Mouse (Mus musculus) left cerebral cortex, postnatal 10 days (tissue): Measurements from ENCODE around the gene Fads6. TPM values are rescaled to one million over a fixed set of nuclear protein-coding genes. Genes with fewer than 3 reads are reported as not detected.

Experiments used
- DNase-seq, 2 experiments: peaks; one replicate each; pipeline ENCODE4 v3.0.0; 2021 to 2022; ENCODE audit warnings: low spot score in 2 of 2, mixed read lengths in 1 of 2; ENCODE audit errors: extremely low spot score in 1 of 2
- intact Hi-C: fragments of 180-260 bp; cut with DNase I; formaldehyde crosslinking; loops from one replicate; pipeline ENCODE4 v1.15.1; 2025
- total RNA-seq, 2 experiments: library from RNA; stranded (reverse); gene quantifications; 2 replicates each; pipeline ENCODE4 v1.2.3; 2021

The Fads6 gene
- 1 to 10 TPM; 6.5 to 6.8 TPM for total RNA-seq

DNA sequence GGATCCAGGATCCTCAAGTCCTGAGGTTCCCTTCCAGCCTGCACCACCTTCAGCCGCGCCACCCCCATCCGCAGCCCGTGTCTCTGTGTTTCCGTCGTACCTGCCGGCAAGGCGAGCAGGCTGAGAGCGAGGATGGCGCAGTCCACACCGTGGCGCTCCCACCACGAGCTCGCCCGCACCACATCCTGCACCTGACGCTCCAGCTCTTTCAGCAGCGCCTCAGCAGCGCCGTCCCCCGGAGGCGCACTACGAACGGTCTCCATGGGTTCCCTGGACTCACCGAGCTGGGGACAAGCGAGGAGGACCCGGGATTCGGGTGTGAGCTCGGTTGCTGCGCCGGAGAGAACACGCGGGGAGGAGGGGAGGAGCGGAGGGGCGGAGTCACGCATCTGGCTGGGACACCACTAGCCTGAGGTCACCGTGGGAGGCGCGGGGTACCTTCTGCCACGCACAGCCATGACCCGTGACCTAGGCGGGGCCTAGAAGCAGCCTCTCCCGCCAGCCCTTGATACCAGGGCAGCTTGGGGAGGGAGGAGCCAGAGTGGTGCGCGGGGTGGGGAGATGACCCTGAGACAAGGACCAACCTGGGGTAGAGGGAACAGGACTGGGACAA lies at the start of gene Fads6:
TSS of gene Fads6 (minus strand) at position 450 of the 613 bp plus-strand sequence.
- peak in 1 of 2 experiments; percentile 75 for DNase-seq
- intact Hi-C loops: no loop called here

DNA sequence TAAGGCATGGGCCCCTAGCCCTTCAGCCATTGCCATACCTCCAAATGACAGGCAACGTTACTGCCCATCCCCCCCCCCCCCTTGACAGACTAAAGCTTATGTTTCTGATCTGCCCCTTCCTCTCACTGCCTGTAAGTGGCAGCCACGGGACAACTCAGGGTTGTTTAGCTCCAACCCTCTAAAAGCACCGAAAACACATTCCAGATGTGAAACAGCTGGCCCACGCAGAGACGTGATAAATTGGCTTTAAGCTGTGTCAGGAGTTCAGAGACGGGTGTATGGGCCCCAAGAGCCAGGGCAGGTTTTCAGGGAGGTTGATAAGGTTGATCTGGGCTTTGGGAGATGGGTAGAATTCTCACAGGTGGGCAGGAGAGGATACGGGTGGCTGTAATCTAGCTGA lies 48.1 kb upstream of the Fads6 start:
- intact Hi-C loops: no loop called here
- no peak for DNase-seq

DNA sequence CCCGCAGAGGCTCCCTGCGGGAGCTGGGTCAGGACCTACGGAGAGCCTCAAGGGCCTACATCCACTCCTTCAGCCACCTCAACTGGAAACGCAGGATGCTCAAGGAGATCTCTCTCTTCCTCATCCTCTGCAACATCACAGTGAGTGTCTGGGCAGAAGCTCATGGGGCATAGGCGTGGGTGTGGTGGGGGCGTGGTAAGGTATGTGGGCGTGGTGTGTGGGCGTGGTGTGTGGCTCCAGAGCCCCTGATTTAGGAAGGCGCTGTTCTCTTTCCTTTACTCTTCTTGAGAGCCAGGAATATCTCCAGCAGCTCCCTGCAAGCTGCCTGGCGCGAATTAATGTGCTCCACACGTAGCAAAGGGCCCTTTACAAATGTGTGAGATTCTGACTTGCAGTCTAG lies 47.5 kb upstream of the Fads6 start:
- intact Hi-C loops: no loop called here
- DNase-seq: no peak

DNA sequence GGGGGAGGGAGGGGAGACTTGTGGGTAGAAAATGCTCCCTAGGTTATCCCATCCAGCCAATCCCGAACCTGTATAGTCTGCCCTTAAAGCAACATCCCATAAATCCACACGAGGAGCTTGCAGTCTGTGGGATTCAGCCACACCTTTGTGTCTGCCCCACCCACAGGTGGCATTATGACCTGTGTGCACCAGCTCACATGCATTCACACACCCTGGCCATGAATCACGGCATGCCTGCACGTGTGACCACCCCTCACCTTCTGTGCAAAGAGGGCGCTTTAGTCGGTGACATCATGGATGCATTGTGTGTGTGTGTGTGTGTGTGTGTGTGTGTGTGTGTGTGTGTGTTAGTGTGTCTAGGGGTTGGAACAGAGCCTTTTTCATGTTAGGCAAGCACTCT lies 44.4 kb upstream of the Fads6 start:
- intact Hi-C loops: no loop called here

DNA sequence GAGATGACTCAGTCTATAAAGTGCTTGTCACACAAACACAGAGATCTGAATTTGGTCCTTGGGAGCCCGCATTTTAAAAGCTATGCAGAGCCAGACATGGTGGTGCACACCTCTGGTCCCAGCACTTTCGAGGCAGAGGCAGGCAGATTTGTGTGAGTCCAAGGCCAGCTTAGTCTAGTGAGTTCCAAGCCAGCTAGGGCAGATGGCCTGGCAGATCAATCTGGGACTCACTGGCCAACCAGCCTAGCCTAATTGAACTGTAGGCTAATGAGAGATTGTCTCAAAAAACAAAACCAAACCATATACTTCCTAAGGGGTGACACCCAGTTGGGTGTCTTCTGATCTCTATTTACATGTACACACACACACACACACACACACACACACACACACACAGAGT lies 43.8 kb upstream of the Fads6 start:
- no peak for DNase-seq
- intact Hi-C loops: no loop called here

More for the DNA sequence above, 44.4 kb upstream of the Fads6 start:
- no peak for DNase-seq

DNA sequence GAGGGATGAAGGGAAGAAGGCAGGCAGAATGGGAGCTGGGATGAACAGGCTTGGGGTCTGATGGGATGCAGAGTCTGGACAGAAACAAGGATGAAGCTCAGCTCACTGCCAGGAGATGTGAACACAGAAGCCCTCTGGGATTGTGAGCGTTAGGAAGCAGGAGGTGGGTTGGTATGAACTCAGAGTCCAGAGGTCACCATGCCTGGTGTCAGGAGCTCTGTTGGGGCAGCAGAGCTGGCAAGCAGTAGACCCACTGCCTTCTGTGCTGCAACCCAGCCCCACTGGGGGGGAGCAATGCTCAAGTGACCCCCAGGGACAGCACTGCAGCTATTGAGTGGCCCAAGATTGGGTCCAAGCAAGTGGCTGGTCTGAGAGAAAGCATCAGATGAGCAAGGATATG lies 40.4 kb upstream of the Fads6 start:
- intact Hi-C loops: no loop called here
- no peak for DNase-seq

DNA sequence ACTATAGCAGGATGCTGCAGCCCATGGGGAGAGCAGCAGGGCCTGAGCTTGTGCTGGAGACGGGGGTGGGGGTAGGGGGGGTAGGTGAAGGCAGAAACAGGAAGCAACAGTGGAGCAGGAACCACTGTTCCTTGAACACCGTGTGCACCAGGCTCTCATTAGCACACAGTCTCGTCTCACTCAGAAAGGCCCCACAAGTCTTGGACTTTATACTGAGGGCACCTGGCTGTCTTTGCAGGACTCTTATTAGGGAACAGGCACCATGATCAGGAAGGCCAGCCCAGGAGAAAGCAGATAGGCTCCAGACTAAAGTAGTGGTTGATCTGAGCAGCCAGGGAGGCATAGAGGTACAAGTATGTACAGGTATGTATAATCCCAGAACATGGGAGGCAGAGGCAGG lies 39.9 kb upstream of the Fads6 start:
- no peak for DNase-seq
- intact Hi-C loops: no loop called here

DNA sequence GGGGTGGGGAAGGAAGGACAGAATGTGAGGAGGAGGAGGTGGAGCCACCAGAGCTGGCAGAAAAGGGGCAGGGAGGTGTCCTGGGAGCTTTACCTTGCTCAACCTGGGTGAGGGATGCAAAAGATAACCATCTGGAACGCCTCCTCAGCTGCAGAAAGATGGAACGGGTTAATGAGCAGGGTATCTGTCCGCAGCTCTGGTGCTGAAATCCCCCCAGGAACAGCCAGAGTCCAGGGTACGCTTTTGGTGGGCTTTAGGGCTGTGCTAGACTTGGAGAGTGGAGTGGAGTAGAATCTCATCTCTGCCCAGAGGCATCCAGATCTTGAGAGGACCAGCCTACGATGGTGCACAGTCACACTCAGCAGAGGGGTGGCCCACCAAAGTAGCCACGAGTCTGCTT lies 38.7 kb upstream of the Fads6 start:
- intact Hi-C loops: no loop called here
- DNase-seq: no peak

DNA sequence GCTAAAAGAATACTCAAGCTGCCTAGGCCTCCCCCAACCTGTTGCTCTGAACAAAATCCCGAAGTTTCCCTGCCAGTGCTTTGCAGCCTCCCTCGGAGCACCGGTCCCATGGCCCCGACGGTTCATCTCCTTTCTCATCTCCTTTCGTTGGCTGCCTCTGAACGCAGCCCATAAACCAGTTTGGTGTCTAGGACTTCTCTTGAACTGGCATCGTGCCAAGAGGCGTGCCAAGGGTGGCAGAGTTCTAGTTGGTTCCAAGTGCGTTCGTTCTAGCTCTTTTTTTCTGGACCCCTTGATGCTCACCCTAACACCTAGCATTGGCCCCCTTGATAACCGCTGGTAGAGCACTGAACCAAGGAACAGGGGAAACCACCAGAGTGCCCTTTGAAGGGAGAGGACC lies 37.8 kb upstream of the Fads6 start:
- no peak for DNase-seq
- intact Hi-C loops: no loop called here

DNA sequence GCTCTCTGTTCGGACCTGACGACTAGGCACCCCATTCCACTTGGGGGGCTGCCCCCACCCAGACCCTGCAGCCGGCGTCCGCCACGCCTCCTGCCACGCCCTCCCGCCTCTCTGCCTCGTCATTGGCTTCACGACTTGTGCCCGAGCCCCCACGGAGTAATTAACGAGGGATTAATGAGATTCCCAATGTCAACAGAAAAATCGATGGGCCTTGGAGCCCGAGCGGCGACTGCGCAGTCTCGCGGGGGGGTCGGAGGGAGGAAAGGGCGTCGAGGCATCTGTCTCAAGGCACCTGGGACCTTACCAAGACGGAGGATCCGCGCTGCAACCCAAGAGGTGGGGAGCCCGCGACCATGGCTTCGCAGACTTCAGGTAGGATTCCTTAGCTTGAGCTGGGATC lies 37.1 kb upstream of the Fads6 start, which contains the start of gene Otop3:
TSS of gene Otop3 (plus strand) at position 201 of the 400 bp plus-strand sequence.
- DNase-seq: no peak
- intact Hi-C loops: no loop called here

DNA sequence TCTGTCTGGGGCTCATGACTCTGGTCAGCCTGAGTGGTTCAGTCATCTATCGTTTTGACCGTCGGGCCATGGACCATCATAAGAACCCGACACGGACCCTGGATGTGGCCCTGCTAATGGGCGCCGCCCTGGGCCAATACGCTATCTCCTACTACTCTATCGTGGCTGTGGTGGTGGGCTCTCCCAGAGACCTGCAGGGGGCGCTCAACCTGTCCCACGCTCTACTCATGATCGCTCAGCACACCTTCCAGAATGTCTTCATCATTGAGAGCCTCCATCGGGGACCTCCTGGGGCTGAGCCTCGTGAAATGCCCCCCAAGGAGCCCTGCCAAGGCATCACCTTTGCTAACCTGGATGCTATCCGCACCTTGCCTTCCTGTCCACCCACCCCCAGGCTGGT lies 31.9 kb upstream of the Fads6 start:
- intact Hi-C loops: no loop called here
- no peak for DNase-seq

DNA sequence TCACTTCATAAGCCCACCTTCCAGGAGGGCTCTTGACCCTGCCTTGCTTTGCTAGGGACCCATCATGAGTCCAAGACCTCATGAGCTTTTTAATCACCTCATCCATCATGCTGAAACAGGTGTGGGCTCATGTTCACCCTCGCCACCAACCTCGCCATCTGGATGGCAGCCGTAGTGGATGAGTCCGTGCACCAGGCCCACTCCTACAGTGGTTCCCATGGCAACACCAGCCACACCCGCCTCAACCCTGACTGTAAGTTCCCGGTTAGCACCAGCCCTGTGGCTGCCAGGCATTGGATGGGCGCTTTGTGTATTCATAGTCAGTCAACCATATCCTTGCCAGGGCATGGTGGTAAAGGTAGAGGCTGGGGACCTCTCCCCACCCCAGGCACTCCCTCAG lies 29.3 kb upstream of the Fads6 start:
- intact Hi-C loops: no loop called here
- no peak for DNase-seq

DNA sequence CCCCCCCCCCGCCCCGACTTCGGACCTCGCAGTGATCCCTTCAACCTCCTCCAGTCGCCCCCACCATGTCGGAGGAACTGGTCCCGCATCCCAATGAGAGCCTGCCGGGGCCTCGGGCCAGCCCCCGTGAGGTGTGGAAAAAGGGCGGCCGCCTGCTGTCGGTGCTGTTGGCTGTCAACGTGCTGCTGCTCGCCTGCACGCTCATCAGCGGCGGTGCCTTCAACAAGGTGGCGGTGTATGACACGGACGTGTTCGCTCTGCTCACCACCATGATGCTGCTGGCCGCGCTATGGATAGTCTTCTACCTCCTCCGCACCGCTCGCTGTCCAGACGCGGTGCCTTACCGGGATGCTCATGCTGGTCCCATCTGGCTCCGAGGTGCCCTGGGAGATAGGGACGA lies 25.9 kb upstream of the Fads6 start:
- DNase-seq: no peak
- intact Hi-C loops: loop anchor here (2.0 kb wide), 1 partner anchor 31 kb away; no protein-coding TSS in a partner anchor

DNA sequence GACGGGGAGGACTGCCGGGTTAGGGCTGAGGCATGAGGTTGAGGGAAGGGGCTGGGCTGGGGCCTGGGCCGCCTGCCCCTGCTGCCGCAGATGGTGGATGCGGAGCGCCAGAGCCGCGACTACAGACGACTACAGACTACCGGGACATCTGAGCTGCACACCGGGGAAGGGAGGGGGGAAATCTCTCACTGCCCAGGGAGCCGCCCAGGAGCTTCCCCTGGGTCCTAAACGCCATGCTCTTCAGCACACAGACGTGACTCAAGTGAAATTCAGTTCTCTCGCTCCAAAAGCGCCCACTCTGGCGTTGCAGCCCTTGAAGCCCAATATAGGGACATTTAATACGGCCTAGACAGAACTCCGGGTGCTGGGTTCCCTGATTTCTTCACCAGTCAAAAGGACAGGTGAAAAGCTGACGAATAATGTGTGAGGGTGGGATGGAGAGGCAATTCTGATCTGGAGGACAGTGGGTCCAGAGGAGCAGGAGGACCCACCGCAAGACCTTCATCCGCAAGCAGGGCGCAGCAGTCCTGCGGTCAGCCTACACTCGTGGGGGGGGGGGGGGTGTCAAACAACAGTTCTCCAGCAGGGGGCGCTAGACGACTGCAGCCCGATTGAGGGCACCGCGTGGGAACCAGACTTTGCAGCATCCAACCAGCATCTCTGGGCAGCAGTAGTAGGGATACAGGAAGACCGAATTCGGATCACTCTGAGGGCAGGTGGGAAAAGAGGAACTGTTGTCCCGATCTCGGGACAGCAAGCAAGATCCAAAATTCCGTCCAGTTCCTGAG lies 24.6 kb upstream of the Fads6 start, which contains the start of gene Ush1g:
TSS of gene Ush1g (minus strand) at position 136 of the 788 bp plus-strand sequence.
- DNase-seq: peak in 1 of 2 experiments; percentile 63
- intact Hi-C loops: loop anchor here (2.0 kb wide), 1 partner anchor 33 kb away; no protein-coding TSS in a partner anchor

DNA sequence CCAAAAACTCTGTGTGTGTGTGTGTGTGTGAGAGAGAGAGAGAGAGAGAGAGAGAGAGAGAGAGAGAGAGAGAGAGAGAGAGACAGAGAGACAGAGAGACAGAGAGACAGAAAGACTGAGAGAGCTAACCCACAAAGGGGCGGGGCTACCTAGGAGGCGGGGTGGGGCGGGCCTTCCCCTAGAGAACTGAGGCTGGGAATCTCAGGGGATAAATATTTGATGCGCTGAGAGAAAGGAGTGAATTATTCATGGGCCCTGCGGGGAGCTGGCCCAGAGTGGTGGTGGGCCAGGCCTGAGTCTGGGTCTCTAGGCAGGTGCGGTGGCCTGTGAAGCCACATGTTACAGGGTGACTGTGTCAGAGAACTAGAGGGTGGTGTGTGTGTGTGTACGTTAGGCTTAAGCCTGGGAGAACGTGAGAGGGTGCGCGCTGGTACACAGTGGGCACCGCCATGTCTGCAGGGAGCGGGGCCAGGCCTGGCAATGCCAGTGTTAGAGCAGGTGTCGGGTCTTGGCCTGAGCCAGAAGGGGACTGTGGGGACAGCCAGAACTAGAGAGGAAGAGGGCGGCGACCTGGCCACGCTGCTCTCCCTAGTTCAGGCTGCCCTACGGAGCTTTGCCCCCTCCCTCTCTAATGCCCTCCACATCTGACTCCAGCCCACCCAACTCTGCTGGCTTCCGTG lies 22.4 kb upstream of the Fads6 start:
- no peak for DNase-seq
- intact Hi-C loops: no loop called here

DNA sequence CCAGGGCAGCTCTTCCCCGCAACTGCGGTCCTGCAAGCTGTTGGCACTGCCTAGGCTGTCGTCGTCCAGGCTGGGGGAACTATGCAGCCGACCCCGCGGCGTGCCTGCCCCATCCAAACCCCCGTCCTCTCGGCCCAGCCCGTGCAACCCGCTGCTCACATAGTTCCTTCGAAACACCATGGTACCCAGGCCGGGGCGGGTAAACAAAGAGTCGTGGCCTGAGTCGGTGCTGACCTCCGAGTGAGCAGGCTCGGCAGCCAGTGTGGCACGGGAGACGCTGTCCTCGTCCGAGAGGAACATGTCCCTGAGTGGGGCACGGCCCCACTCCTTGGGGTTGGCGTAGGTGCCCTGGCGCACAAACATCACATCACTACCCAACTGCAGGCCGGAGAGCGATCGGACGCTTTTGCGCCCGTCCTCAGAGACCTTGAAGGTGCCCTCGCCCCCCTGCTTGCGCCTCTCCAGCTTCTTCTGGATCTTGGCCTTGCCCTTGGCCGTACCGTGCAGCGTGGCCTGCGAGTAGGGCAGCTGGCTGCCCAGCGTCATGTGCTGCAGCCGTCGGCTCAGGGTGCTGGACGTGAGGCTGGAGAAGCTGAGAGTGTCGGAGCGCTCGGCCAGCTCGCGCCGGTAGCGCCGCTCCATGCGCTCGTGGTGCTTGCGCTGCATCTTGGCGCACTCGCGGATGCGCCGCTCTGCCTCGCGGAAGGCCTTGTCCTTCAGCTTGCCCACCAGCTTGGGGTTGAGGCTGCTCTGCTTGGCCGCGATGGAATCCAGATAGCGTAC lies 21.0 kb upstream of the Fads6 start:
- no peak for DNase-seq
- intact Hi-C loops: no loop called here

DNA sequence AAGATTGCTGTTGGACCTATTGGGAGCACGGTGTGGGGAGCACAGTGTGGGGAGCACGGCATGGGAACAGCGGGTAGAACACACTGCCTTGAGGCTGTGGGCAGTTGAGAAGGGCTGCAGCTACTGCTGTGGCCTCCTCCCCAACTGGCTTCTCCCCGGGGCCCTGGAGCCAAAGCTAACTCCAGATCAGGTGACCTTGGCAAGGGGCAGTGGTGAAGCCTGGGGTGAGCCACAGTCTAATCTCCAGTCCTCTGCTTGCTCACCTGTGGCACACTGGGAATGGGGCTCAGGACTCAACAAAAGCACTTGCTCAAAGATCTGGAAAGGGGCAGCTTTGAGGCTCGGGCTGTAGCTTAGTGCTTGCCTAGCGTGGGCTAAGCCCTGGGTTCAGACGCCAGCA lies 19.7 kb upstream of the Fads6 start:
- no peak for DNase-seq
- intact Hi-C loops: no loop called here

DNA sequence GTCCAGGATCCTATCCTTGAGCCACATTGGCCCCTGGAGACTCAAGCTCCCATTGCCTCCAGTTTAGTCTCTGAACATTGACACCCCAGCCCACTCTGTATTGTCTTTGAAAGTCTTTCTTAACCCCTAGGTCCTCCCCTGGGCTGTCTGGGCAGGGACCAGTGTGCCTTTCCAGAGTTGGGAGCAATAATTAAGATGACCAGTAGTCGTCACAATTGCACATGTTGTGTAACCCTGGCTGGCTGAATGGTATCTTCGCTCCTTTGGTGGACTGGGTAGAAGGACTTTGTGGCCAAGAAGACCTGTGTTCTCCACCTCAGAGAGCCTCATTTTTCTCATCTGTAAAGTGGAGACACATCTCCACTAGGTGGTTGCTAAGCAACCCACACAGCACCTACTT lies 16.8 kb upstream of the Fads6 start:
- intact Hi-C loops: no loop called here
- DNase-seq: no peak

DNA sequence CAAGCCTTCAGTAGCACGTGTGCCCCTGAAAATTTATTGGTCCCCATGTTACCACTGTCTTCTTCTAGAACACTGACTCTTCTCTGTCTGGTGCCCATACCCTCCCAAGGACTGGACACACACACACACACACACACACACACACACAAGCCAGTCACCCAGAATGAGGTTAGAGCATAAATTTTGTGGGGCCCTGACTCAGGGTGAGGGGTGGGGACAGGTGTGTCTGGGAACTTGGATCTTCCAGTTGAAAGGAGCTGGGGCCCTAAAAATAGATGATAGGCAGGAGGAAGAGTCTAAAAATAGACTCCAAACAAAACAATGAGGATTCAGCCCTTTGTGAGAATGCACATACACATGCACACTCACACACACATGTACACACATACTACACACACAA lies 11.3 kb upstream of the Fads6 start:
- intact Hi-C loops: no loop called here
- no peak for DNase-seq
